Mouse (Mus musculus) embryonic fibroblast, embryonic 13.5 days (primary cell): ENCODE data around the gene Isoc2b.

Experiments
- CTCF ChIP-seq: IDR thresholded peaks from 2 replicates; pipeline ENCODE4 v1.5.1; 2011; ENCODE audit warnings: mild to moderate bottlenecking, control low read depth, low read length, moderate library complexity, borderline replicate concordance; ENCODE audit not compliant: insufficient read depth
- POLR2A ChIP-seq: IDR thresholded peaks from 2 replicates; pipeline ENCODE4 v1.6.1; 2011; ENCODE audit warnings: low read depth, mild to moderate bottlenecking, control low read depth, low read length, moderate library complexity

- TF ChIP-seq POLR2A: peak; percentile 33
- no peak for TF ChIP-seq CTCF
Observed at GRCm38 (mm10) chr7:4915669-4916416, 45.8 kb upstream of the Isoc2b start.
